Mouse (Mus musculus) cerebellum, postnatal 25 days (tissue): ENCODE data around the gene Abhd17a.

Source experiments
- DNase-seq, 2 experiments: peaks; one replicate each; pipeline ENCODE4 v3.0.0; 2021; ENCODE audit warnings: mixed read lengths in 2 of 2

Gene Abhd17a

GRCm38 (mm10) chr10:80589879-80590854, at the start of gene Abhd17a:
Abhd17a (minus strand) TSS chr10:80590341.
- DNase-seq = peak; percentile 93 to 97

- DNase-seq = no peak
Measured at GRCm38 (mm10) chr10:80635345-80635744, 45.2 kb upstream of the Abhd17a start.

GRCm38 (mm10) chr10:80628925-80629324, 38.8 kb upstream of the Abhd17a start:
- no peak for DNase-seq

GRCm38 (mm10) chr10:80627685-80628084, 37.5 kb upstream of the Abhd17a start:
- no peak for DNase-seq

- DNase-seq = no peak
Measured at GRCm38 (mm10) chr10:80625764-80626163, 35.6 kb upstream of the Abhd17a start.

GRCm38 (mm10) chr10:80623457-80624191, 33.5 kb upstream of the Abhd17a start:
- DNase-seq = peak; percentile 65 to 77

GRCm38 (mm10) chr10:80622661-80623456, 32.7 kb upstream of the Abhd17a start, which contains the start of gene Csnk1g2:
Csnk1g2 (plus strand) TSS chr10:80622838.
- DNase-seq = peak in 1 of 2 experiments; percentile 100

- DNase-seq = peak; percentile 99
Measured at GRCm38 (mm10) chr10:80621940-80622660, 32.0 kb upstream of the Abhd17a start.

- no peak for DNase-seq
Measured at GRCm38 (mm10) chr10:80621690-80621939, 31.5 kb upstream of the Abhd17a start.

- DNase-seq = peak in 1 of 2 experiments; percentile 44
Measured at GRCm38 (mm10) chr10:80620796-80621689, 30.9 kb upstream of the Abhd17a start.

- peak in 1 of 2 experiments; percentile 11 for DNase-seq
Measured at GRCm38 (mm10) chr10:80620365-80620764, 30.2 kb upstream of the Abhd17a start.

GRCm38 (mm10) chr10:80619465-80620244, 29.5 kb upstream of the Abhd17a start:
- no peak for DNase-seq

GRCm38 (mm10) chr10:80618181-80618580, 28.0 kb upstream of the Abhd17a start:
- peak in 1 of 2 experiments; percentile 19 for DNase-seq

GRCm38 (mm10) chr10:80614351-80614750, 24.2 kb upstream of the Abhd17a start:
- DNase-seq = no peak

- no peak for DNase-seq
Measured at GRCm38 (mm10) chr10:80613821-80614220, 23.7 kb upstream of the Abhd17a start.

GRCm38 (mm10) chr10:80611905-80612304, 21.8 kb upstream of the Abhd17a start:
- no peak for DNase-seq

- DNase-seq = peak; percentile 60 to 69
Measured at GRCm38 (mm10) chr10:80611024-80611423, 20.9 kb upstream of the Abhd17a start.

GRCm38 (mm10) chr10:80610116-80610785, 20.1 kb upstream of the Abhd17a start:
- DNase-seq = peak; percentile 90 to 91

GRCm38 (mm10) chr10:80609269-80609924, 19.3 kb upstream of the Abhd17a start:
- DNase-seq = peak in 1 of 2 experiments; percentile 43
